Mouse (Mus musculus) small intestine, adult 2 months (tissue): ENCODE data around the gene Mlph.

Source experiments
- CTCF ChIP-seq: fragments of 200-500 bp; IDR thresholded peaks from 2 replicates; pipeline ENCODE4 v1.5.1; 2012; ENCODE audit warnings: low read depth, mild to moderate bottlenecking, control low read depth, inconsistent platforms, low read length, moderate library complexity, mixed read lengths; ENCODE audit not compliant: insufficient replicate concordance, insufficient read length; ENCODE audit errors: extremely low read depth
- POLR2A ChIP-seq: fragments of 200-500 bp; IDR thresholded peaks from 2 replicates; pipeline ENCODE4 v1.6.1; 2012; ENCODE audit warnings: low read depth, mild to moderate bottlenecking, control low read depth, inconsistent platforms, low read length, moderate library complexity

GRCm38 (mm10) chr1:90900406-90900805 is 14.5 kb upstream of the Mlph start:
- TF ChIP-seq CTCF: no peak
- TF ChIP-seq POLR2A: no peak
